Mouse (Mus musculus): Measurements from ENCODE around the gene Pdzd7. TPM values are rescaled to one million over a fixed set of nuclear protein-coding genes. Genes with fewer than 3 reads are reported as not detected.
A peak's percentile ranks its signal among the peaks of the same experiment; 100 is the strongest.
"Not testable (repeated sequence)": the region's sequence is repeated elsewhere in the genome, so short reads cannot be mapped to it uniquely, and the experiment has no call there.

The Pdzd7 gene
- polyA plus RNA-seq, 1 experiment = 0.61 TPM

GRCm38 (mm10) chr19:45058841-45059240 lies 13.3 kb upstream of the Pdzd7 start:
- DNase-seq (ENCODE audit: low read depth) = no peak

GRCm38 (mm10) chr19:45058113-45058839 lies 12.8 kb upstream of the Pdzd7 start:
- DNase-seq (ENCODE audit: low read depth) = peak; percentile 86

- DNase-seq (ENCODE audit: low read depth) = no peak
Measured at GRCm38 (mm10) chr19:45057724-45058112, 12.2 kb upstream of the Pdzd7 start.

- no peak for DNase-seq (ENCODE audit: low read depth)
Measured at GRCm38 (mm10) chr19:45056908-45057698, 11.6 kb upstream of the Pdzd7 start.

GRCm38 (mm10) chr19:45056364-45056763 lies 10.8 kb upstream of the Pdzd7 start:
- DNase-seq (ENCODE audit: low read depth) = no peak

GRCm38 (mm10) chr19:45054892-45055690 lies 9.6 kb upstream of the Pdzd7 start:
- DNase-seq (ENCODE audit: low read depth) = no peak

- DNase-seq (ENCODE audit: low read depth) = no peak
Measured at GRCm38 (mm10) chr19:45053451-45053850, 7.9 kb upstream of the Pdzd7 start.

GRCm38 (mm10) chr19:45049523-45049922 lies 4.0 kb upstream of the Pdzd7 start:
- no peak for DNase-seq (ENCODE audit: low read depth)

- no peak for DNase-seq (ENCODE audit: low read depth)
Measured at GRCm38 (mm10) chr19:45048644-45049365, 3.3 kb upstream of the Pdzd7 start.

GRCm38 (mm10) chr19:45047935-45048643 lies 2.6 kb upstream of the Pdzd7 start:
- no peak for DNase-seq (ENCODE audit: low read depth)

GRCm38 (mm10) chr19:45047417-45047934 lies 2.0 kb upstream of the Pdzd7 start, which contains the start of gene Sfxn3:
Sfxn3 (plus strand) TSS chr19:45047503.
- no peak for DNase-seq (ENCODE audit: low read depth)

- no peak for DNase-seq (ENCODE audit: low read depth)
Measured at GRCm38 (mm10) chr19:45046523-45047321, 1.2 kb upstream of the Pdzd7 start.

GRCm38 (mm10) chr19:45045236-45045635 lies 281 bp downstream of the Pdzd7 start:
- no peak for DNase-seq (ENCODE audit: low read depth)

GRCm38 (mm10) chr19:45044389-45044927 lies 1.1 kb downstream of the Pdzd7 start:
- DNase-seq (ENCODE audit: low read depth) = no peak

GRCm38 (mm10) chr19:45040214-45040613 lies 5.3 kb downstream of the Pdzd7 start:
- DNase-seq (ENCODE audit: low read depth) = no peak

GRCm38 (mm10) chr19:45038198-45038597 lies 7.3 kb downstream of the Pdzd7 start:
- DNase-seq (ENCODE audit: low read depth) = not testable (repeated sequence)

GRCm38 (mm10) chr19:45036867-45037266 lies 8.7 kb downstream of the Pdzd7 start:
- DNase-seq (ENCODE audit: low read depth) = no peak

GRCm38 (mm10) chr19:45032570-45033332 lies 12.8 kb downstream of the Pdzd7 start:
- DNase-seq (ENCODE audit: low read depth) = no peak

- DNase-seq (ENCODE audit: low read depth) = no peak
Measured at GRCm38 (mm10) chr19:45031780-45032179, 13.7 kb downstream of the Pdzd7 start.

All from gonadal fat pad, adult 2 months (tissue).